22 mouse cellular contexts compared by ENCODE assay signal in the genomic region with DNA sequence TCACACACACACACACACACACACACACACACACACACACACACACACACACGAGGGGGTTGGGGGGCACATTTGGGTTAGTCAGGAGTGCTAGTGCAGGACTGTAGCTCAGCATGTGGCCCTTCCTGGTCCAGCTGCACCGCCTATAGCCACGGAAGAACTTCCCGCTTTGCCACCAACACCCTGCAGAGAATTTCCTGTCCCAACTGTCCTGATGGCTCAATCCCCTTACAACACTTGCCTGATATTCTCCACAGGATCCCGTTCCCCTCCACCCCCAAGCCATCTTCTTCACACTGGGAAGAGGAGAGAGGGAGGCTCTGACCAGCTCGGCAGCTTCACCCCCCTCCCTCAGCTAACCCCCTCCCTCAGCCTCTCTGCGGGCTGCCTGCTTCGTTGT. TPM values are rescaled to one million over a fixed set of nuclear protein-coding genes. Genes with fewer than 3 reads are reported as not detected.
DNase-seq lines count a peak whose midpoint lies in the region; ATAC-seq lines count a peak whose summit lies in the region.
"Had no signal": no experiment of that assay in that cellular context is flagged by ENCODE, and none has a peak within 500 bp of the region (broad histone marks: within the 10 kb centered on the region; RNA-seq: fewer than 3 reads in every experiment).

No protein-coding gene starts in this region.

- DNase-seq in cerebellum, postnatal 25 days: peak; percentile 21 to 22
- no peak for DNase-seq in cerebellum, adult 11 months
- DNase-seq in R1 (ENCODE audit: low read depth, low spot score): peak; percentile 33
- no peak for DNase-seq in urinary bladder, postnatal 25 days (ENCODE audit: low spot score)
- DNase-seq in frontal cortex, postnatal 36 days (ENCODE audit: low spot score in 2 of 2): no peak
- no peak for DNase-seq in embryo, embryonic 10 days (ENCODE audit: low spot score)
- DNase-seq: adrenal gland, adult 8-10 months; adrenal gland, postnatal 14 days; adrenal gland, postnatal 36 days; B cell, adult 2 months; cerebellum, adult 11-12 months; cerebellum, adult 2 months; cerebellum, adult 9-10 months; cerebellum, postnatal 10 days; cerebellum, postnatal 36 days; forebrain, postnatal 0 days had no signal

- peak; percentile 96 for ATAC-seq in granulocyte monocyte progenitor cell, adult 5-6 weeks (replicated peaks; ENCODE audit: poor library complexity, severe bottlenecking)
- peak; percentile 67 for ATAC-seq in megakaryocyte, adult 5-6 weeks (ENCODE audit: poor library complexity, severe bottlenecking)
- ATAC-seq: CD4-positive, CD25-positive, alpha-beta regulatory T cell, adult 4 months; forebrain, embryonic 13.5 days; forebrain, embryonic 15.5 days; forebrain, postnatal 0 days; Patski had no signal

RNA-seq across cellular contexts. Expression of gene Cog7, which starts 18.9 kb away (rescaled TPM):
- 18.0 and 24.0 TPM in 2 replicates for total RNA-seq in granulocyte monocyte progenitor cell, adult 5-6 weeks (2014; fragmentation: Nextera tagmentation)
- 16.9 and 20.0 TPM in 2 replicates for total RNA-seq in granulocyte monocyte progenitor cell, adult 5-6 weeks (2017)
- total RNA-seq in megakaryocyte, adult 5-6 weeks (2015): 7.6 and 7.7 TPM in 2 replicates
- 7.8 and 8.3 TPM in 2 replicates for total RNA-seq in megakaryocyte, adult 5-6 weeks (2017)

RNA-seq across cellular contexts. Expression of gene Gga2, which starts 20.6 kb away (rescaled TPM):
- total RNA-seq in granulocyte monocyte progenitor cell, adult 5-6 weeks (2014; fragmentation: Nextera tagmentation): 22.6 and 24.3 TPM in 2 replicates
- total RNA-seq in granulocyte monocyte progenitor cell, adult 5-6 weeks (2017): 19.2 and 21.0 TPM in 2 replicates
- 3.9 and 5.2 TPM in 2 replicates for total RNA-seq in megakaryocyte, adult 5-6 weeks (2015)
- total RNA-seq in megakaryocyte, adult 5-6 weeks (2017): 3.4 and 5.1 TPM in 2 replicates

Comparison
In these comparisons a context has a peak if more than half of its experiments do, and no peak if none do; other contexts are left out.
1. DNase-seq: peak in cerebellum, postnatal 25 days (2 of 2) and R1 (single experiment); none in cerebellum, adult 11 months (single experiment), urinary bladder, postnatal 25 days (single experiment), frontal cortex, postnatal 36 days (0 of 2) and embryo, embryonic 10 days (single experiment).